Mouse (Mus musculus): Measurements from ENCODE around the gene Ptk7. TPM values are rescaled to one million over a fixed set of nuclear protein-coding genes. Genes with fewer than 3 reads are reported as not detected.
A peak's percentile ranks its signal among the peaks of the same experiment; 100 is the strongest.

The Ptk7 gene
- total RNA-seq, 2 experiments from 2014 or later = 18.5 to 18.8 TPM

Small RNAs within 50 kb of the gene (microRNA-seq; reads per million reads assigned to microRNA genes)
- gene Mir6976 = 4.9 reads per million, percentile 17 among the genes with 10 or more reads in this experiment

Other genes starting within 250 kb of the Ptk7 start
- gene Zfp318, start 245.8 kb downstream of the Ptk7 start, total RNA-seq (2021) = 10 to 100 TPM; 78.2 to 79.2 TPM
- 1 to 10 TPM; 3.1 to 5.9 TPM for gene Crip3, start 200.6 kb downstream of the Ptk7 start, total RNA-seq (2021)
- under 1 TPM; 0.26 to 0.75 TPM for gene Slc22a7, start 191.0 kb downstream of the Ptk7 start, total RNA-seq (2021)
- gene Ttbk1, start 141.8 kb downstream of the Ptk7 start, total RNA-seq (2021) = 100 to 1,000 TPM; 115 to 117 TPM
- 1 to 10 TPM; 6.0 to 6.2 TPM for gene Dnph1, start 132.8 kb downstream of the Ptk7 start, total RNA-seq (2021)
- 10 to 100 TPM; 41.7 to 43.5 TPM for gene Cul9, start 83.1 kb downstream of the Ptk7 start, total RNA-seq (2021)
- gene Srf, start 73.3 kb downstream of the Ptk7 start, total RNA-seq (2021) = 10 to 100 TPM; 39.9 to 44.9 TPM
- 10 to 100 TPM; 14.7 to 15.0 TPM for gene Klc4, start 16.5 kb upstream of the Ptk7 start, total RNA-seq (2021)
- 10 to 100 TPM; 44.6 to 50.5 TPM for gene Mrpl2, start 16.7 kb upstream of the Ptk7 start, total RNA-seq (2021)
- 10 to 100 TPM; 39.3 to 46.5 TPM for gene Cul7, start 20.8 kb upstream of the Ptk7 start, total RNA-seq (2021)
- 10 to 100 TPM; 14.8 to 19.3 TPM for gene Rrp36, start 44.8 kb upstream of the Ptk7 start, total RNA-seq (2021)
- 100 to 1,000 TPM; 124 to 130 TPM for gene Mea1, start 49.3 kb upstream of the Ptk7 start, total RNA-seq (2021)
- 100 to 1,000 TPM; 175 to 180 TPM for gene Klhdc3, start 51.4 kb upstream of the Ptk7 start, total RNA-seq (2021)
- gene Ppp2r5d, start 75.6 kb upstream of the Ptk7 start, total RNA-seq (2021) = 10 to 100 TPM; 96.4 to 98.5 TPM
- gene Pex6, start 82.0 kb upstream of the Ptk7 start, total RNA-seq (2021) = 10 to 100 TPM; 28.9 to 29.4 TPM
- gene Gnmt, start 99.7 kb upstream of the Ptk7 start, total RNA-seq (2021) = under 1 TPM in 1 of 2 experiments, not detected in 1; 0.69 TPM
- gene Cnpy3, start 122.7 kb upstream of the Ptk7 start, total RNA-seq (2021) = 10 to 100 TPM; 50.9 to 53.7 TPM
- not detected for gene Ptcra, start 134.2 kb upstream of the Ptk7 start, total RNA-seq (2021)
- gene 2310039H08Rik, start 143.1 kb upstream of the Ptk7 start, total RNA-seq (2021) = 10 to 100 TPM; 13.4 to 14.5 TPM
- 10 to 100 TPM; 46.5 to 52.7 TPM for gene Rpl7l1, start 153.2 kb upstream of the Ptk7 start, total RNA-seq (2021)
- 10 to 100 TPM; 36.5 to 36.6 TPM for gene Bicral, start 229.0 kb upstream of the Ptk7 start, total RNA-seq (2021)